Mouse (Mus musculus): Measurements from ENCODE around the gene Urah. TPM values are rescaled to one million over a fixed set of nuclear protein-coding genes. Genes with fewer than 3 reads are reported as not detected.
A peak's percentile ranks its signal among the peaks of the same experiment; 100 is the strongest.

Gene Urah
- polyA plus RNA-seq, 1 experiment, result 15.9 TPM

DNA sequence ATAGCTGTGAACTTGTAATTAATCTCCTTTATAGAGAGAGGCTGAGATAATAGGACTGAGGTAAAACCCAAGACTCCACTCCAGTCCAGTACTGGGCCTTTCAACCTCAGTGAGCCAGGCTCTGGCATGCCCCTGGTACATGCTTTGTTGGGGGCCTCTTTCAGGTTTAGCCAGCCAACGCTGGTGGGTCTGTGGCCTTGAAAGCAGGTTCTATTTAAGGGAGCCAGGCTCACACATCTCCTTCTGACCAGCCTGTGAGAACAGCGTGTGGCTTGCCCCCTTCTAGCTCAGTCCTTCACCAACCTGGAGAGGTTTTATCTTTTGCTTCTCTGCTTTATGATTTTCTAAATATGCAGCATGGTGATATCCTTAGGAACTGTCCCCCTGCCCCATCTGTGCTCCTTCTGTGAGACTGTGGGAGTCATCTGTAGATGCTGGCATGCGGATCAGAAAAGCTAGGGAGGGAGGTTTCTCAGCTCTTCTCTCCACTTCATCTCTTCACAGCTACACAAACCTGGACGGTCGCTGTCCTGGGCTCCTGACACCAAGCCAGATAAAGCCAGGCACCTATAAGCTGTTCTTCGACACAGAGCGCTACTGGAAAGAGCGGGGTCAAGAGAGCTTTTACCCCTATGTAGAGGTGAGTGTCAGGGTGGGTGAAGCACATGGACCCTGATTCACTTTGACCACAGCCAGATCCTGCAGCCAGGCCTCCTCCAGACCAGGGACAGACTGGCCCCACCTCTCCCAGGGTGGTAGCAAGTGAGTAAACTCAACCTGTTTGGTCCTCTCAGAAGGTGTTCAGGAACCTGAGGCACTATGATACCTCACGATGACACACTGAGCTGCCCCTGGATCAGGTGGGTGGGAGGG lies 1.7 kb downstream of the Urah start:
- H3K36me3 ChIP-seq (ENCODE audit: control insufficient read depth, insufficient read depth, low read length), result no peaks in the 10 kb centered on the region
- H3K27me3 ChIP-seq (ENCODE audit: control insufficient read depth, insufficient read depth, low read length), result no peaks in the 10 kb centered on the region
- no peaks in the 10 kb centered on the region for H3K4me1 ChIP-seq (replicated peaks; ENCODE audit: control insufficient read depth, insufficient read depth, low read length)
- no peak overlapping the region for H3K4me3 ChIP-seq (ENCODE audit: control insufficient read depth, insufficient read depth, low read length)
- WGBS, result 92% methylated on average over 9 of the region's 9 CpGs
- TF ChIP-seq POLR2A (IDR thresholded peaks at IDR 0.05; ENCODE audit: control insufficient read depth, extremely low read depth, insufficient read depth, low read length, poor library complexity) (no peak), CTCF (IDR thresholded peaks at IDR 0.05; ENCODE audit: borderline replicate concordance, control insufficient read depth, extremely low read depth, insufficient read depth, low read length, poor library complexity) (no peak)
- no peak for DNase-seq
- H3K27ac ChIP-seq (ENCODE audit: control insufficient read depth, insufficient read depth, low read length), result no peak overlapping the region

DNA sequence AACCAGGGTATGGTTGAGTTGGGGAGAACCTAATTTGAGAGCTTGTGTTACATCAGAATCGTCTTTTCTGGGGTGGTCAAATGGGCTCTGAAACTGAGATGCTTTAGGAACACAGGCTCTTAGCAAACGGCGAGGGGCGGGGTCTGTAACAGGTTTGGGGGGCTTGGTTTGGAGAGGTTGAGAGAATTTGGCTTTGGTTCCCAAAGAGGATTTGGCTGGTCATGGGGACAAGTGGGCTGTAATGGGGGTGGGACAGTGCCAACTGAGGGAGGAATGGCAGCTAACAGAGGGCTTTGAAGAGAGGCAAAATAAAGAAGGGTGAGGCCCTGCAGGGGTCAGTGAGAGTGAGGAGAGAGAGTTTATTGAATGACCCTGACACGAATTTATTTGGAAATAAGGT lies 4.7 kb downstream of the Urah start:
- WGBS, result 73% methylated on average over 5 of the region's 5 CpGs
- no peak for TF ChIP-seq POLR2A (IDR thresholded peaks at IDR 0.05; ENCODE audit: control insufficient read depth, extremely low read depth, insufficient read depth, low read length, poor library complexity)
- TF ChIP-seq CTCF (IDR thresholded peaks at IDR 0.05; ENCODE audit: borderline replicate concordance, control insufficient read depth, extremely low read depth, insufficient read depth, low read length, poor library complexity), result no peak
- no peak for DNase-seq

DNA sequence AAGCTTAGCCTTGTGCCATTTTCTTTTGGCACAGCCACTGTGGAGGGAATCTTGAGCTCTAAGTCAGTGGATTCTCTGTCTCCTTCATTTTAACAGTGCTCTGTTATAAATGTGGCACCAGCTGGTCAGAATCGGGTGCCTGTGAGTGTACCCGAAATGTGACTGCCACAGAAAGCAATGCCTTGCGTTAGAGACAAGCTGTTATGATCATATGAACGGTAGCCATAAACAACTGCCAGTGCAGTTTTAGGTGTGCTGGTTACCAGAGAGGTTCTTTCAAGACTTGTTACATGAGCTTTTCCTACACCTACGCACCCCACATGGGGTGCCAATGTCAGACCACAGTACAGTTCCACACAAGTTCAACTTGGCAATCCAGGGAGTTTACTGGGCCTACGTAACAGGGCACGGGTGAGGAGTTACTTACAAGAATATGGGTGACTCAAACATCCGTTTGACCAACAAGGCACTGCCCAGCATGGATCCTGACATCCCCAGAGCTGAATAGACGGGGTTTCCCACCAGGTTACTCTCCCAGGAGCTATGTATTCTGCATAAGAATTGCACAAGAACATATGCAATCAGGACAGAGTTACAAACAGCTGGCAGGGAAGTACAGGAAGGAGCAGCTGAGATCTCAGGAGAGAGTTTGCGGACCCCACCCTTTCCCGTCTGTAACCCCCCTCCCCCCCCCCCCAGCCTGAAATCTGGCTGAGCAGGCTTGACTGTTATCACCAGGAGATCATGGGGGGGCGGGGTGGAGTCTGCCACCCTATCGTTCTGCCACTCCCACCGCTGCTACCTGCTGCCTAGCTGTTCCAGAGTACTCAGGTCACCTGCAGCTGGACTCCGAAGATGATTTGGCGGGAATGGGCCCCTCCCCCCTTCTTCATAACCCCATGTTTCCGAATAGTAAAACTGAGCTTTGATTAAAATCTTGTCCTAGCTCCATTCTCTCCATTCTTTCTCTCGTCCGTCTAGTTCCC lies 6.2 kb downstream of the Urah start:
- Histone ChIP-seq H3K4me1 (replicated peaks; ENCODE audit: control insufficient read depth, insufficient read depth, low read length) (no peaks in the 10 kb centered on the region), H3K27me3 (ENCODE audit: control insufficient read depth, insufficient read depth, low read length) (no peaks in the 10 kb centered on the region), H3K27ac (ENCODE audit: control insufficient read depth, insufficient read depth, low read length) (no peak overlapping the region), H3K36me3 (ENCODE audit: control insufficient read depth, insufficient read depth, low read length) (no peaks in the 10 kb centered on the region), H3K4me3 (ENCODE audit: control insufficient read depth, insufficient read depth, low read length) (no peak overlapping the region)
- TF ChIP-seq POLR2A (IDR thresholded peaks at IDR 0.05; ENCODE audit: control insufficient read depth, extremely low read depth, insufficient read depth, low read length, poor library complexity) (no peak), CTCF (IDR thresholded peaks at IDR 0.05; ENCODE audit: borderline replicate concordance, control insufficient read depth, extremely low read depth, insufficient read depth, low read length, poor library complexity) (no peak)
- no peak for DNase-seq
- 62% methylated on average over 19 of the region's 19 CpGs for WGBS

More for the DNA sequence above, 4.7 kb downstream of the Urah start:
- Histone ChIP-seq H3K4me3 (ENCODE audit: control insufficient read depth, insufficient read depth, low read length) (no peak overlapping the region), H3K4me1 (replicated peaks; ENCODE audit: control insufficient read depth, insufficient read depth, low read length) (no peaks in the 10 kb centered on the region), H3K36me3 (ENCODE audit: control insufficient read depth, insufficient read depth, low read length) (no peaks in the 10 kb centered on the region), H3K27ac (ENCODE audit: control insufficient read depth, insufficient read depth, low read length) (no peak overlapping the region), H3K27me3 (ENCODE audit: control insufficient read depth, insufficient read depth, low read length) (no peaks in the 10 kb centered on the region)

DNA sequence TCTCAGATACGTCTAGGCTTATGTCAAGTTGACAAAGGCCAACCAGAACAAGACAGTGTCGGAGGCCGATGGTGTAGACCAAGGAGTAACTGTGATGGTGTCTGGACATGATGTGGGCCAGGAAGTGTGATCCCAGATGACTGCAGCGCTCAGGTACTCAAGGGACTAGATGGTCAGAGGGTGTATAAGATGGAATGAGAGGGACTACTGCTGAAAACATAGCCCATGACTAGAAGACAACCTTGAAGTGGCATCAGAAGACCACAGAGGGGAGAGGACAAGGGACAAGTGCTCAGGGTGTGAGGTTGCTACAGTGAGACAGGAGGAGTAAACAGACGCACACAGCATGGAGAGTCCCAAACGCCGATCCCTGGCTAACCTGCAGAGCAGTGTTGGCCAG lies 9.0 kb downstream of the Urah start:
- no peak for DNase-seq

DNA sequence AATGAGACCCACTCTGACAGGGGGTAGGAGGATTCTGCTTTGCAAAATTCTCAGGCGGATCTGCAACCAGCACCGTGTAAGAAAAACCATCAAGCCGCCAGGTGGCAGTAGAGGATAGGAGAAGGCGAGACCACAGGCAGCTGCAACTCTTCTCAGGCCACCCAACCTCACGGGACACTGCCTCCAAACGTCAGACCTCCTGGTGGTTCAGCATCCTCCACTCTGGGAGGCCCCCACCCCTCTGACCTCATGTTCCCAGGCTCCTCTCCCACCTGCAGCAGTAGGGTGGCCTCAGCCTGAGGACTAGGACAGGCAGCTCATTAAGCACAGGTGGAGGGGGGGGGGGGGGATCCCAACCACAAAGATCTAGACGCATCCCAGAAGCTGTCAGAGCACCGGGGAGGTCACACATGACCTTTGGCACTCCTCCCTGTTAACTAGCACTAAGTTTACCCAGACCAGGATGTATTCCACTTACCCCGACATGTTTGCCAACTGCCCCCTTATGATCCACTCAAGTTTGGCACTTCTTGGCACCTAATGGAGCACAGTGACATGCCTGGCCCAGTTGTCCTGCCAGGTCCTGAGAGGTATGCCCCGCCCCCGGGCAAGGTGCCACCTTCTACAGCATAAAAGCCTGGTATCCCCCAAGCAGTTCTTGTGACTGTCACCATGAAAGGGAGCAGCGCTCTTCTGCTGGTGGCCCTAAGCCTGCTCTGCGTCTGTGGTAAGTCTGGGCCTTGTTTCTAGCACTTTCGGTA lies 10.3 kb downstream of the Urah start, which contains the start of gene Scgb1c1:
Gene Scgb1c1 (plus strand): TSS at position 643 of the 761 bp plus-strand sequence.
- TF ChIP-seq CTCF (IDR thresholded peaks at IDR 0.05; ENCODE audit: borderline replicate concordance, control insufficient read depth, extremely low read depth, insufficient read depth, low read length, poor library complexity) (peak; percentile 80; the same call in 1 of the 2 replicates), POLR2A (IDR thresholded peaks at IDR 0.05; ENCODE audit: control insufficient read depth, extremely low read depth, insufficient read depth, low read length, poor library complexity) (no peak)
- Histone ChIP-seq H3K4me3 (ENCODE audit: control insufficient read depth, insufficient read depth, low read length) (no peak within 1 kb of the TSS), H3K27me3 (ENCODE audit: control insufficient read depth, insufficient read depth, low read length) (no peaks in the 10 kb centered on the region), H3K27ac (ENCODE audit: control insufficient read depth, insufficient read depth, low read length) (no peak within 1 kb of the TSS), H3K36me3 (ENCODE audit: control insufficient read depth, insufficient read depth, low read length) (no peaks in the 10 kb centered on the region), H3K4me1 (replicated peaks; ENCODE audit: control insufficient read depth, insufficient read depth, low read length) (no peaks in the 10 kb centered on the region)
- WGBS, result 33% methylated on average over 14 of the region's 14 CpGs
- DNase-seq, result peak; percentile 90

More for the DNA sequence above, 9.0 kb downstream of the Urah start:
- no peak overlapping the region for H3K27ac ChIP-seq (ENCODE audit: control insufficient read depth, insufficient read depth, low read length)
- 88% methylated on average over 7 of the region's 7 CpGs for WGBS
- no peaks in the 10 kb centered on the region for H3K4me1 ChIP-seq (replicated peaks; ENCODE audit: control insufficient read depth, insufficient read depth, low read length)
- no peaks in the 10 kb centered on the region for H3K36me3 ChIP-seq (ENCODE audit: control insufficient read depth, insufficient read depth, low read length)
- no peaks in the 10 kb centered on the region for H3K27me3 ChIP-seq (ENCODE audit: control insufficient read depth, insufficient read depth, low read length)
- TF ChIP-seq CTCF (IDR thresholded peaks at IDR 0.05; ENCODE audit: borderline replicate concordance, control insufficient read depth, extremely low read depth, insufficient read depth, low read length, poor library complexity) (no peak), POLR2A (IDR thresholded peaks at IDR 0.05; ENCODE audit: control insufficient read depth, extremely low read depth, insufficient read depth, low read length, poor library complexity) (no peak)
- no peak overlapping the region for H3K4me3 ChIP-seq (ENCODE audit: control insufficient read depth, insufficient read depth, low read length)
